Mouse (Mus musculus): ENCODE measurements around the gene Gm20388.

- TF ChIP-seq CTCF (IDR thresholded peaks at IDR 0.05; ENCODE audit: extremely low read depth, insufficient read depth, low read length) (no peak), POLR2A (IDR thresholded peaks at IDR 0.05; ENCODE audit: extremely low read depth, insufficient read depth, low read length) (no peak)
Observed at GRCm38 (mm10) chr8:123980239-123980638, 4069.6 kb downstream of the Gm20388 start.

Measured in cortical plate, adult 2 months (tissue).